Mouse (Mus musculus): Measurements from ENCODE around the gene Peak1.

Gene Peak1

GRCm38 (mm10) chr9:56302921-56303465, 114.9 kb downstream of the Peak1 start:
- DNase-seq, result no peak

DNA sequence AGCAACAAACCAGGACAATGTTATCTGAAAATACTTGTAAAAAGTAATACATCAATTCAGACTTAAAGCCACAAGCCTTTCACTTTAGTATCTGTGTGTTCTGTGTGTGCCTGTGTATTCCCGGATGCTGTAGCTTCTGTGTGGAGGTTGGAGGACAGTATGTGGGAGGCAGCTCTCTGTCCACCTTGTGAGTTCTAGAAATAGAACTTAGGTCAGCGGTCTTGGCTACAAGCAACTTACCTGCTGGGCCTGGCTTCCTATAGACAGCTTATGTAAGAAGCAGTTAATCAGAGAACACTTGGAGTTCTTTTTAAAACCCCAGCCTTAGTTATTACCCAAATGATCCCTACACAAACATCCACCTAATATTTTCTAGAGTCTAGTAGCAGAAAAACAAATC, 127.8 kb downstream of the Peak1 start:
- peak; percentile 83 for DNase-seq

DNA sequence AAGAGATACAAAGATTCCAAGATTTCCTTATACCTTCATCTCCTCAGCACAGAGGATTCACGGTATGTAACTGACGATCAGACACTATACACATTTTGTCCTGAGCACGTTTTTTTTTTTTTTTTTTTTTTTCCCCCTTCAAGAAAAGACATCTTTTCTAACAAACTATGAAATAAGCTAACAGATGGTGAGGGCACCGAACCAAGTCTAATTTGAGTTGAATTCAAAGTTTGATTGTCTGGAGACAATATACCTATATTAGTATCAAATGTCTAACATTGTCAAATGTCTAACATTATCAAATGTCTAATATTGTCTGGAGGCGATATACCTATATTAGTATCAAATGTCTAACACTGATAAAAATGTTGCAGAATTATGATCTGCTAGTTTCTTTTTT, 135.4 kb downstream of the Peak1 start:
- DNase-seq, result no peak

DNA sequence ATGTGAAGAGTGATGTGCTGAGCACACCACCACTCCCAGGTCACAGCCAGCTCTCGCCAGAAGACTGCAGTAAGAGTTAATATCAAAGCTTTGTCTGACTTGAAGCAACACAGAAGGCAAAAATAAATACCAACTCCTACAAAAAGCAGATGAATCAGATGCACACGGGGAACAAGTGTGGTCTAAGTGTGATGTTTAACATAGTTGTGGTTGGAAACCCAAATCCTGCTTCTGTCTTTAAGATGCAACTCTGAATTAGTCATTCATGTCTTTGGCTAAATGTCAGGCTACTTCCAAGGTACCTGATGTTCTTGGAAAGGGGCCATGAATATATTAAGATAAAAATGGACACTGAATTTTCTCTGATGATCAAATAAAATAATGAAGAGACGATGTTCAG, 144.3 kb downstream of the Peak1 start:
- no peak for DNase-seq

DNA sequence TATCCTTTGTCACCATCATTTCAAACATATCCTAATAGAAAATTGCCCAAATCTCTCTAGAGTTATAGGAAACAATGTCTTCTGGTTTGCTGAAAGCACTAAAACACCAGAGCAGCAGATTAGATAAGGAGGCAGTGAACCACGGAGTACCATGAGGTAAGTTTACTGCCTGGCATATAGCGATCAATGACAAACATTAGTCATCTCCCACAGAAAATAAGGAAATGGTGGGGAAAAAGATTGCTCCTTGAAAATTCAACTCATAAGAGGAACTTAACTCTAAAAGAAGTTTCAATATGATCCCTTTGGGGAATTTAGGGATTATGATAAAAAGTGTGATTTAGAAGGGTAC, 145.6 kb downstream of the Peak1 start:
- DNase-seq, result no peak

DNA sequence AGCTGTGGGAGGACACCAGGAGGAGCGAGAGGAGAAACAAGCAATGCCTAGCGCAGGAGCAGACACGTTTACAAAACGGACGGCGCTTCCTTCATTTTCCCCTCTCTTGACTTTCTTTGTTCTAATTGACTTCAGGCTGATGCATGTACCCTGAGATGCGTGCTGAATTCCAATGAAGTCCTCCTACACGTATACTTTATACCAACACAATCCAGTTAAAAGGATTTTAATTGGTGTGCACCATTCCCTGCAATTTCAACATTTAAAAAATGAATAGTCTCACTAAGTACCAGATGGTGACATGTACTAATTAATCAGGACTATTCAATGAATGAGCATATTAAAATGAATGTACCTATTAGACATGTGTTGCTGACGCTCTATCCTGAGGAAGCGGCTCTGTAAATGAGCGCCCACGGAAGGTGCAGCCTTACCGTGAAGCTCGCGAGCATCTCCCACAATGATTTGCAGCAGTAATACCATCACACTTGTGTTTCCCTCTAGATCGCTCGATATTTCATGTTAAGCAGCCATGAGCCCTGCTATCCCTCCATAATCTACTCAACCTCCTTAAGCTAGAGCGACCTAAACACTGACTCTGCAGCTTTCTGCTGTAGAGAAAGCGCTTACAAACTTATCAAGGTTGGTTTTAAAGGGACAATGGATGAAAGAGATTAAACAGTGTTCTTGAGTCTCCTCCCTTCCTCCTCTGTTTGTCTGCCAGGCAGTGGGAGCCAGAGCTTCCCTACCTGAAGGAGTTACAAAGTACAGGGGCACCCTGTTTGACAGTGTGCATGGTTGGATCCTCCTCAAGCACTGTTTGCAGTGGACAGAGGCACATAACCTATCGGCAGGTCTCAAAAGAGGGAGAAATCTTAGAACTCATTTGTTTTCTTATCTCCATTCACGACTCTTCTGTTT, 146.3 kb downstream of the Peak1 start:
- no peak for DNase-seq

DNA sequence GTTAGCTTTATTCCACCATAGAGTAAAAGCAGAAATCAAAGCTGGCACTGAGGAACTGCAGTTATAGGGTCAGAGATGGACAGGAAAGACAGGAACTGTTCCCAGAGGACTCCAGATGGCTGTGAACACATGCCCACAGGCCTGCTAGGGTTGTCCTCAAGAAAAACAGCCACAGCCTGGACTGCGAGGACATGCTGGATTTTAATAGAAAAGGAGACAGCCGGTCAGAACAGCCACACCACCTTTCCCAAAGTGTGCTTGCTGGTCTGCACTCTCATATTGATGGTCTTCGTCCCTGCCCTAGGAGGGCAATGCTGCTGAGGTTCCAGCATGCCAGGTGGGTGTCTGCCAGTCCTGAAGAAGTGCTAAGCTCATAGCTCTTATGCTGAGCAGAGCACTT, 148.8 kb downstream of the Peak1 start:
- DNase-seq, result peak; percentile 67

GRCm38 (mm10) chr9:56266200-56266815, 151.6 kb downstream of the Peak1 start:
- no peak for DNase-seq

- no peak for DNase-seq
Observed at GRCm38 (mm10) chr9:56265460-56266199, 152.2 kb downstream of the Peak1 start.

DNA sequence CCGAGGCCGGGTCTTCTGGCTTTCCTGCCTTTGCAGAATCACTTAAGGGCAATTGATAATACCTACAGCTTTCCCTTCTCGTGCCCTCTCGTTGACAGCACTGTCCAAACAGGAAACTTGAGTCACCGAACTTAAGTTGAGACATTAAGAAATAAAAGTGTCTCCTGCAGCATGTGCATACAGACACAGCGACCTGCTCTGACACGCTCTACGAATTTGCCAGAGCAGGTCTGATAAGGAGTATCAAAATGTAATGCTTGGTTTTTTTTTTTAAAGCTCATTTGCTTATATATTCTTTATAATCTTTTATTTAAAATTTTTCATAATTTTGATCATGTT, 152.9 kb downstream of the Peak1 start:
- DNase-seq, result no peak

- peak; percentile 58 for DNase-seq
Observed at GRCm38 (mm10) chr9:56264308-56265021, 153.4 kb downstream of the Peak1 start.

DNA sequence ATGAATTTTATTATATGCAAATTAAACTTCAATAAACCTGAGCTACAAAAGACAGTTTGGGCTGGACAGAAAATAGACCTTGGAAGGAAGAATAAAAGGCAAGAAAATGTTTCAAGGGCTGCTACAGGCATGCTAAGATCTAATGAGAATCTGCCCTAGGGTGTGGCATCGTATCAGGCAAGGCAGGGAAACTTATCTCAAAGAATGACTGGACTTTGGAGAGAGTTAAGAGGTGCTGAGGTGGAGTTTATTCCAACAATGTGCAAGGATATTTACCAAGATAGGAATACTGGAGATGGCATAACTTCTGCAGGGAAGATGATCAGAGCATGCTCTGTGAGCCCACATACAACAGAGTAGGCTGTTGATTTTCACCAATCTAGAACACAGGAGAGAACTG, 154.8 kb downstream of the Peak1 start:
- no peak for DNase-seq

- DNase-seq, result no peak
Observed at GRCm38 (mm10) chr9:56260495-56261136, 157.3 kb downstream of the Peak1 start.

- DNase-seq, result no peak
Observed at GRCm38 (mm10) chr9:56259790-56260494, 157.9 kb downstream of the Peak1 start.

- no peak for DNase-seq
Observed at GRCm38 (mm10) chr9:56258261-56258790, 159.5 kb downstream of the Peak1 start.

DNA sequence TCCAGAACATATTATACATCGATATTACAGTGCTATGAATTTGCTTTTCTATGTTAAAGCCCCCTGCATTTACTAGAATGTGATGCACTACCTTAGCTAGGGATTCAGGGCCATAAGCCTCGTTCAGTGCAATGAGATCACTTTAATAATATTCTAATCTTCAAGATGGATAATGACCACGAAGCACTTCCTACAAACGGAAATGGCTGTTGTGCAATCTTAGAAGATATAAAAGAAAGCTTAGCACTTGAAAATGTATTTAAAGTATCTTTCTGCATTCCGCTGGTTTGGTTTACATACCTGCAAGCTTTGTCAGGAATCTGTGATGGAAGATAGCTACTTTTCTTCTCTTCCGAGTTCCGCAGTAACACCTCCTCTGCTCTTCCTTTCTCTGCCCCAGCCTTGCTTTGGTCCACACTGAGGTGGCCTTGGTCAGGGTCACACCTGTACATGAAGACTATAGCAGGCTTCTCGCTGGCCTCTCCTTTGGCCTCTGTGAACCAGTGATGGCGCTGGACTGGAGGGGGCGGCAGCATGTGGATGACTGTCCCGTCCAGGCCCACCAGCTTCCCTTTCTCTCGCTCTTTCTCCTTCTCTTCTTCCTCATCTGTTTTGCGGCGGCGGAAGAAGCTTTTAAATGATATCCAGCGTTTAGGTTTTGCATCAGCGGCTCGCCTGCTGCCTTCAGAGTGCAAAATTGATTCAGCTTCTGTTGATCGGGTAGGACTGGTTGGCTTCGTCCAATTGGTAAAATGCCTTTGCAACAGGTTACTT, 160.5 kb downstream of the Peak1 start:
- no peak for DNase-seq

- no peak for DNase-seq
Observed at GRCm38 (mm10) chr9:56255676-56256432, 162.0 kb downstream of the Peak1 start.

GRCm38 (mm10) chr9:56244336-56244735, 173.5 kb downstream of the Peak1 start:
- no peak for DNase-seq

DNA sequence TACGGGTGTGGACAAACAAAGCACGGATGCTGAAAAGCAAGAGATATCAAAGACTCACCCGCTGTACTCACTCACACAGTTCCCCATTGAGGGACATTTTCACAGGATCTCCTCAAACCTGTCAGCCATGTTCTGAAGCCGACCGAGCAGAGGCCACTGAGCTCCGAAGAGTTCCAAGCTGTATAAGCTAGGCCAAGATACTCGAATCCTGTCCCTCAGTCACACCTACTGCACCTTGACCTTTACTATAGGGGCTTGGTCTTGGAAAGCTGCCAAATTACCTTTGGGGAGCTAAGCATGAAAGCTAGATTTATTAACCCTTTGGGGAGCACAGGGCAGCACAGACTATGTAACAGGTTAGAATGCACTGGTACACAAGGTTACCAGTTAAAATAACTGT, 174.0 kb downstream of the Peak1 start:
- no peak for DNase-seq

DNA sequence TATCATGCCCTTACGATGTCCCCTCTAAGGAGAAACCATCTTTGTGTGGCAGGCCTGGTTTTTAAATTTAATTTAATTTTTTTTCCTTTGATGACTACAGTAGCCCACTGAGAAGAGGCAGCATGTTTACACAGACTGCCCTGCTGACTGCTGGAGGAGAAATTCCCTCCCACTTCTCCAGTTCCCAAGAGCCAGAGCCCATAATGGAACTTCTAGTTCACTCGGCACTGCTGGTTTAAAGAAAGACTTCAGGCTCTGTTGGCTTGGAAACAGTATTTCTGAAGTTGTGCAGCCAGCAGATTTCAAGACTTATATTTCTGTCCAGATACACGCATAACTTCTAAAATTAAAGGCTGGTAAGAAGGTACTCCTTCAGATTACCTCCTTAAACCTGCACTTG, 175.2 kb downstream of the Peak1 start:
- DNase-seq, result no peak
